Mouse (Mus musculus): Measurements from ENCODE around the gene Rnf182. TPM values are rescaled to one million over a fixed set of nuclear protein-coding genes. Genes with fewer than 3 reads are reported as not detected.

Rnf182 gene
- total and polyA plus RNA-seq, 3 experiments = 0.05 to 0.16 (median 0.07) TPM

GRCm38 (mm10) chr13:43586966-43587365 is 28.5 kb upstream of the Rnf182 start:
- Histone ChIP-seq H3K27me3 (ENCODE audit: control insufficient read depth, insufficient read depth, low read length) (no peaks in the 10 kb centered on the region), H3K79me2 (replicated peaks; ENCODE audit: control insufficient read depth, insufficient read depth, low read length) (no peaks in the 10 kb centered on the region), H3K4me1 (ENCODE audit: control insufficient read depth, insufficient read depth, low read length) (peaks cover 2% of the 10 kb centered on the region), H3K9ac (ENCODE audit: low read depth, low read length) (no peak overlapping the region), H3K36me3 (ENCODE audit: control insufficient read depth, insufficient read depth, low read length) (no peaks in the 10 kb centered on the region; the same call in 1 of the 2 replicates), H3K27ac (no peak overlapping the region), H3K4me3 (no peak overlapping the region)
- WGBS = 84% methylated on average over 3 of the region's 3 CpGs
- no peak for DNase-seq
- intact Hi-C loops (cut with DNase I) = no loop called here
- TF ChIP-seq POLR2A (IDR thresholded peaks at IDR 0.05; ENCODE audit: insufficient read depth, low read depth, low read length) (no peak), EP300 (IDR thresholded peaks at IDR 0.05; ENCODE audit: insufficient read depth, low read depth, low read length) (no peak), CTCF (IDR thresholded peaks at IDR 0.05) (no peak)

GRCm38 (mm10) chr13:43587844-43588840 is 27.4 kb upstream of the Rnf182 start:
- H3K9ac ChIP-seq (ENCODE audit: low read depth, low read length) = no peak overlapping the region
- no peak overlapping the region for H3K4me3 ChIP-seq
- H3K36me3 ChIP-seq (ENCODE audit: control insufficient read depth, insufficient read depth, low read length) = no peaks in the 10 kb centered on the region; the same call in 1 of the 2 replicates
- peak overlapping the region; percentile 13; the same call in 1 of the 2 replicates for H3K27ac ChIP-seq
- no peaks in the 10 kb centered on the region for H3K79me2 ChIP-seq (replicated peaks; ENCODE audit: control insufficient read depth, insufficient read depth, low read length)
- TF ChIP-seq EP300 (IDR thresholded peaks at IDR 0.05; ENCODE audit: insufficient read depth, low read depth, low read length) = 0 out of 2 replicates have a peak, but pooled peaks have one; percentile 30
- no peak for TF ChIP-seq CTCF (IDR thresholded peaks at IDR 0.05)
- peak in 1 of 2 experiments; percentile 25 for DNase-seq
- H3K27me3 ChIP-seq (ENCODE audit: control insufficient read depth, insufficient read depth, low read length) = no peaks in the 10 kb centered on the region
- intact Hi-C loops (cut with DNase I) = no loop called here
- WGBS = 66% methylated on average over 14 of the region's 14 CpGs
- peaks cover 2% of the 10 kb centered on the region for H3K4me1 ChIP-seq (ENCODE audit: control insufficient read depth, insufficient read depth, low read length)

GRCm38 (mm10) chr13:43591828-43592680 is 23.5 kb upstream of the Rnf182 start:
- Histone ChIP-seq H3K27me3 (ENCODE audit: control insufficient read depth, insufficient read depth, low read length) (no peaks in the 10 kb centered on the region), H3K9ac (ENCODE audit: low read depth, low read length) (no peak overlapping the region), H3K4me1 (ENCODE audit: control insufficient read depth, insufficient read depth, low read length) (peaks cover 2% of the 10 kb centered on the region), H3K27ac (no peak overlapping the region), H3K4me3 (no peak overlapping the region), H3K36me3 (ENCODE audit: control insufficient read depth, insufficient read depth, low read length) (no peaks in the 10 kb centered on the region; the same call in 1 of the 2 replicates), H3K79me2 (replicated peaks; ENCODE audit: control insufficient read depth, insufficient read depth, low read length) (no peaks in the 10 kb centered on the region)
- 69% methylated on average over 28 of the region's 28 CpGs for WGBS
- DNase-seq = no peak
- intact Hi-C loops (cut with DNase I) = no loop called here
- TF ChIP-seq POLR2A (IDR thresholded peaks at IDR 0.05; ENCODE audit: insufficient read depth, low read depth, low read length) (no peak), EP300 (IDR thresholded peaks at IDR 0.05; ENCODE audit: insufficient read depth, low read depth, low read length) (no peak), CTCF (IDR thresholded peaks at IDR 0.05) (no peak)

GRCm38 (mm10) chr13:43592681-43593068 is 22.8 kb upstream of the Rnf182 start:
- Histone ChIP-seq H3K4me1 (ENCODE audit: control insufficient read depth, insufficient read depth, low read length) (peaks cover 2% of the 10 kb centered on the region), H3K27me3 (ENCODE audit: control insufficient read depth, insufficient read depth, low read length) (no peaks in the 10 kb centered on the region), H3K27ac (no peak overlapping the region), H3K4me3 (no peak overlapping the region; the same call in 1 of the 2 replicates), H3K9ac (ENCODE audit: low read depth, low read length) (no peak overlapping the region), H3K36me3 (ENCODE audit: control insufficient read depth, insufficient read depth, low read length) (no peaks in the 10 kb centered on the region; the same call in 1 of the 2 replicates), H3K79me2 (replicated peaks; ENCODE audit: control insufficient read depth, insufficient read depth, low read length) (no peaks in the 10 kb centered on the region)
- intact Hi-C loops (cut with DNase I) = no loop called here
- no peak for TF ChIP-seq EP300 (IDR thresholded peaks at IDR 0.05; ENCODE audit: insufficient read depth, low read depth, low read length)
- no peak for TF ChIP-seq POLR2A (IDR thresholded peaks at IDR 0.05; ENCODE audit: insufficient read depth, low read depth, low read length)
- TF ChIP-seq CTCF (IDR thresholded peaks at IDR 0.05) = no peak
- WGBS = 46% methylated on average over 8 of the region's 8 CpGs
- DNase-seq = no peak

GRCm38 (mm10) chr13:43595896-43596295 is 19.6 kb upstream of the Rnf182 start:
- 0 out of 2 replicates have a peak, but pooled peaks cover 1% of the 10 kb centered on the region for H3K27me3 ChIP-seq (ENCODE audit: control insufficient read depth, insufficient read depth, low read length)
- no peaks in the 10 kb centered on the region for H3K79me2 ChIP-seq (replicated peaks; ENCODE audit: control insufficient read depth, insufficient read depth, low read length)
- no peak overlapping the region for H3K4me3 ChIP-seq
- intact Hi-C loops (cut with DNase I) = loop anchor here (1.0 kb wide), 2 partner anchors 129 to 143 kb away; no protein-coding TSS in a partner anchor
- TF ChIP-seq EP300 (IDR thresholded peaks at IDR 0.05; ENCODE audit: insufficient read depth, low read depth, low read length) = peak; percentile 81; the same call in 1 of the 2 replicates
- no peak for TF ChIP-seq POLR2A (IDR thresholded peaks at IDR 0.05; ENCODE audit: insufficient read depth, low read depth, low read length)
- WGBS = 58% methylated on average over 4 of the region's 4 CpGs
- H3K9ac ChIP-seq (ENCODE audit: low read depth, low read length) = no peak overlapping the region
- H3K27ac ChIP-seq = no peak overlapping the region
- peak; percentile 45 to 47 for DNase-seq
- H3K4me1 ChIP-seq (ENCODE audit: control insufficient read depth, insufficient read depth, low read length) = no peaks in the 10 kb centered on the region
- H3K36me3 ChIP-seq (ENCODE audit: control insufficient read depth, insufficient read depth, low read length) = no peaks in the 10 kb centered on the region

Data from heart, adult 2 months (tissue).